Mouse (Mus musculus) thymus, adult 2 months (tissue): ENCODE results near the gene Xpr1.

ENCODE experiments used
- CTCF ChIP-seq: fragments of 200-500 bp; IDR thresholded peaks from 2 replicates; pipeline ENCODE4 v1.5.1; 2012; ENCODE audit warnings: mild to moderate bottlenecking, control low read depth, low read length, moderate library complexity, borderline replicate concordance; ENCODE audit not compliant: control insufficient read depth, poor library complexity, insufficient read depth; ENCODE audit errors: extremely low read depth
- POLR2A ChIP-seq: fragments of 200-500 bp; IDR thresholded peaks from 2 replicates; pipeline ENCODE4 v1.6.1; 2012; ENCODE audit warnings: mild to moderate bottlenecking, low read length, control low read depth, moderate library complexity; ENCODE audit not compliant: control insufficient read depth, poor library complexity, insufficient read depth; ENCODE audit errors: extremely low read depth

GRCm38 (mm10) chr1:155280306-155280705, 136.9 kb downstream of the Xpr1 start:
- no peak for TF ChIP-seq POLR2A
- no peak for TF ChIP-seq CTCF
